Mouse (Mus musculus) layer of hippocampus, adult 2 months (tissue): ENCODE results near the gene Tpm4. TPM values are rescaled to one million over a fixed set of nuclear protein-coding genes. Genes with fewer than 3 reads are reported as not detected.
"Not testable (repeated sequence)": the region's sequence is repeated elsewhere in the genome, so short reads cannot be mapped to it uniquely, and the experiment has no call there.

Experiments
- DNase-seq, 2 experiments: peaks; one replicate each; pipeline ENCODE4 v3.0.0; 2022; ENCODE audit warnings: low spot score in 2 of 2
- H3K27ac ChIP-seq: fragments of 200-600 bp; 2 replicates; pipeline ENCODE4 v1.8.1; 2022
- H3K4me3 ChIP-seq: fragments of 200-600 bp; 2 replicates; pipeline ENCODE4 v1.8.1; 2022; ENCODE audit warnings: mild to moderate bottlenecking
- CTCF ChIP-seq: fragments of 200-600 bp; conservative IDR thresholded peaks from 2 replicates; pipeline ENCODE4 v1.8.1; 2022; ENCODE audit warnings: antibody characterized with exemption, mild to moderate bottlenecking, moderate library complexity
- long read RNA-seq, 2 experiments: library from polyadenylated mRNA; stranded (forward); transcript quantifications; one replicate each; pipeline ENCODE4 v2.0.0; 2021; ENCODE audit warnings: borderline mapping rate in 2 of 2
- total RNA-seq, 2 experiments: library from RNA; stranded (reverse); gene quantifications; 2 replicates each; pipeline ENCODE4 v1.2.3; 2021

Gene Tpm4
- 10 to 100 TPM; 25.2 to 25.4 TPM for total RNA-seq
- long read RNA-seq, experiment 1, transcript Tpm4-201 (8 exons, 2,128 nt) = major isoform, 31 of 34 reads
- long read RNA-seq, experiment 1, partial matches to known transcripts = 2 of 34 reads
- long read RNA-seq, experiment 1, other reads (novel, unspliced or antisense) = 1 of 34 reads
- long read RNA-seq, experiment 2, transcript Tpm4-201 (8 exons, 2,128 nt) = major isoform, 37 of 41 reads
- long read RNA-seq, experiment 2, partial matches to known transcripts = 0 of 41 reads
- long read RNA-seq, experiment 2, other reads (novel, unspliced or antisense) = 4 of 41 reads

DNA sequence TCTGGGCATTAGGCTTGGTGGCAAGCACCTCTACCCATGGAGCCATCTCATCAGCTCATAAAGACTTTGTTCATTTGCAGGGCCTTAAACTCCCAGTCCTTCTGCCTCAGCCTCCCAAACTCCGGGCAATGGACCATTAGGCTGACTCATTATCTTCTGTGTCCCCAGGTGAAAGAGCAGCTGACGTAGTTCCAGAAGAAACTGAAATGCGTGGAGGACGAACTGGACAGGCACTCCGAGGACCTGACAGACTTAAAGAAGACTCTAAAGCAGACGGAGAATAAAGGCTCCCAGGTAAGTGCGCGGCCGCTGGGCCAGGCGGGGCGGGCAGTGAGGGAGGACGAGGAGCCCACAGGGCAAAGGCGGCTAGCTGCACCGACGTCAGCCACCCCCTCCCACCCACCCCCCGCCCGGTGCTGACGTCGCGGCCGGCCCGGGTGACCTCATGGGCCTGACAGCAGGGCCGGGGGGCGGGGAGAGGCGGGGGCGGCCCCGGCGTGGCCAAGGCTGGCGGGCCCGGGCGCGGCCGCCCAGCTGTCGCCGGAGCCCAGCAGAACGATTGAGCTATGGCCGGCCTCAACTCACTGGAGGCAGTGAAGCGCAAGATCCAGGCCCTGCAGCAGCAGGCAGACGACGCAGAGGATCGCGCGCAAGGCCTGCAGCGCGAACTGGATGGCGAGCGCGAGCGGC, at the start of gene Tpm4:
Tpm4 (plus strand) TSS at position 220 of the 690 bp plus-strand sequence.
- peak within 1 kb of the TSS; percentile 85 for H3K4me3 ChIP-seq
- TF ChIP-seq CTCF = no peak
- DNase-seq = peak in 1 of 2 experiments; percentile 21
- H3K27ac ChIP-seq = peak within 1 kb of the TSS; percentile 75

DNA sequence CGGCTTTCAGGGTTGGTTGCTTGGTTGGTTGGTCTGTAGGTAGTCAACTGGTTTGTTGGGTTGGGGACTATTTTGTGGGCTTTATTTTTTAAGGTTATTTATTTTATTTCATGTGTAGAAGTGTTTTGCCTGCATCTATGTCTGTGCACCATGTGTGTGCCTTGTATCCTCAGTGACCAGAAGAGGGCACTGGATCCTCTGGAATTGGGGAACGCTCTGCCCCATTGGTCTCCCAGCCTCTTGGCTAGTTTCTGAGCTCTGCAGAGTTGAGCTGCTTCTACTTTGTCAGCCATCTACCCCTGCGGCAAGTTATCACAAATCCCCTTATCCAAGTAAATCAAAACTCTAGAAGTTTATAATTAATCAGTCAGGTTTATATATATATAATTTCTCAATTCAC, 47.2 kb upstream of the Tpm4 start:
- not testable (repeated sequence) for H3K4me3 ChIP-seq, H3K27ac ChIP-seq, DNase-seq

GRCm38 (mm10) chr8:72096721-72097120, 38.1 kb upstream of the Tpm4 start:
- DNase-seq, H3K4me3 ChIP-seq, H3K27ac ChIP-seq: not testable (repeated sequence)

DNA sequence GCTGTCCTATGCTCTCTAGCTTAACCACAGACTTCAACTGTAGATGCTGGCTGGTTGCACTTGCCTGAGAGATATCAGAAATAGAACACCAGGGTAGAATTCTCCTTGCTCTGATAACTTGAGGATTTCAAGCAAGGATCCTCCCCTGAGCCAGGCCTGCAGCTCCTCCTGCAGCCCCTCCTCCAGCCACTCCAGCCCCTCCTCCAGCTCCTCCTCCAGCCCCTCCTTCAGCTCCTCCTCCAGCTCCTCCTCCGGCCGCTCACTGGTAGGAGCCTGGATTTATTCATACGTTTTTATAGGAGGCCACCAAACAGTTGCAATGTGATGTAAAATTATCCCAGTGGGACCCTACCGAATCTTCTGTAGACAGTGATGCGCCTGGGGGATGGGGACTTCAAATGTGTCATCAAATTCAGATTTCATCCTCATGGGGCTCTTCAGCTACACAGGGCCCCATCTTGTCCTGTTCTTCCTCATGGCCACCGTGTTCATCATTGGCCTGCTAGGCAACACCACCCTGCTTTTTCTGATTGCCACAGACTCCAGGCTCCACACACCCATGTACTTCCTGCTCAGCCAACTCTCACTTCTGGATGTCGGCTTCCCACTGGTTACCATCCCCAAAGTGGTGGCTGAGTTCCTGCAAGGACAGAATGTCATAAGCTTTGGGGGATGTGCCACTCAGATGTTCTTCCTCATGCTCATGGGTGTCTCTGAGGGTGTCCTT, 35.2 kb upstream of the Tpm4 start:
- not testable (repeated sequence) for H3K4me3 ChIP-seq, H3K27ac ChIP-seq
- peak in 1 of 2 experiments; percentile 8 for DNase-seq

- TF ChIP-seq CTCF = peak; percentile 31
- no peak overlapping the region for H3K4me3 ChIP-seq
- DNase-seq = no peak
- no peak overlapping the region for H3K27ac ChIP-seq
These were observed 29.6 kb upstream of the Tpm4 start for GRCm38 (mm10) chr8:72105165-72105564.

- no peak within 1 kb of the TSS for H3K4me3 ChIP-seq
- no peak for DNase-seq
- TF ChIP-seq CTCF = no peak
These were observed 28.0 kb upstream of the Tpm4 start, which contains the start of gene Olfr374 for GRCm38 (mm10) chr8:72106740-72107139. TSS of gene Olfr374 (plus strand) at chr8:72107040.

GRCm38 (mm10) chr8:72110876-72111275, 23.9 kb upstream of the Tpm4 start:
- no peak for TF ChIP-seq CTCF
- no peak for DNase-seq
- H3K4me3 ChIP-seq = no peak overlapping the region
- no peak overlapping the region for H3K27ac ChIP-seq

More at GRCm38 (mm10) chr8:72106740-72107139, 28.0 kb upstream of the Tpm4 start, which contains the start of gene Olfr374:
- no peak within 1 kb of the TSS for H3K27ac ChIP-seq

GRCm38 (mm10) chr8:72112486-72112885, 22.3 kb upstream of the Tpm4 start:
- TF ChIP-seq CTCF = peak; percentile 41
- H3K27ac ChIP-seq = no peak overlapping the region
- DNase-seq = no peak
- H3K4me3 ChIP-seq = no peak overlapping the region

DNA sequence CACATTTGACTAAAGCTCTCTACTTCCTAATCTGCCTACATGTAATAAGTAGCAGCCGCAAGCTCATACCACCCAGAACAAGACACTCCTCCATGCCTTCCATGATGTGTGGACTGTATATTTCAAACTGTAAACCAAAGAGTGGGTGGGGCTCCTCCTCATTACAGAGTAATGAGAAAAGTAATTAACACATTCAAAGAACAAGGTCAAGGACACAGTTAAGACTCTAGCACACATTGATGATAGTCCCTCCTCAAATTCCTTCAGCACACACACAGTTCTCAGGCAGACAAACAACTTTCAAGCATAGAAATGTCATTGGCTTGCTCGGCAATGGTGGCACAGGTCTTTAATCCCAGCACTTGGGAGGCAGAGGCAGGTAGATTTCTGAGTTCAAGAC, 19.6 kb upstream of the Tpm4 start:
- DNase-seq = no peak
- no peak for TF ChIP-seq CTCF
- Histone ChIP-seq H3K4me3 (no peak overlapping the region), H3K27ac (no peak overlapping the region)

GRCm38 (mm10) chr8:72118616-72119015, 16.2 kb upstream of the Tpm4 start:
- TF ChIP-seq CTCF = no peak
- no peak overlapping the region for H3K4me3 ChIP-seq
- DNase-seq = no peak
- H3K27ac ChIP-seq = no peak overlapping the region

- not testable (repeated sequence) for DNase-seq, H3K27ac ChIP-seq, H3K4me3 ChIP-seq
These were observed 13.3 kb upstream of the Tpm4 start for GRCm38 (mm10) chr8:72121486-72121885.

DNA sequence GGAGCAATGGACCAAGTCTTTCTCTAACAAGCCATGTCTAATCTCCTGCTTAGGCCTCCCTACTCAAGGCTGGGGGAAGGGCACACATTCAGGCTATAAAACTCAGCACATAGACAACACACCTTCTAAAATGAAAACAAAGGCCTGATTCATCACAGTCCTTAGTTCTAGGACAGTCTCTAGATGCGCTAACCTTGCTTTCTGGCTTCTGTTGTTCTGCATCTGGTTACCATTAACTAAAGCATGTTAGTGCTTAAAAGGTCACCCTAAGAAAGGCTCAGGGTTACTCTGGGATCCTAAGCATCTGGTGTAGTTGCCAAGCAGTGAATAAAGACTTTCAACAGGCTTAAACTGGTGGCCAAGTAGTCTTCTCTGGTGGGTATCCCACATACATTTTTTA, 12.8 kb upstream of the Tpm4 start:
- Histone ChIP-seq H3K4me3 (no peak overlapping the region), H3K27ac (no peak overlapping the region)
- TF ChIP-seq CTCF = no peak
- DNase-seq = no peak

DNA sequence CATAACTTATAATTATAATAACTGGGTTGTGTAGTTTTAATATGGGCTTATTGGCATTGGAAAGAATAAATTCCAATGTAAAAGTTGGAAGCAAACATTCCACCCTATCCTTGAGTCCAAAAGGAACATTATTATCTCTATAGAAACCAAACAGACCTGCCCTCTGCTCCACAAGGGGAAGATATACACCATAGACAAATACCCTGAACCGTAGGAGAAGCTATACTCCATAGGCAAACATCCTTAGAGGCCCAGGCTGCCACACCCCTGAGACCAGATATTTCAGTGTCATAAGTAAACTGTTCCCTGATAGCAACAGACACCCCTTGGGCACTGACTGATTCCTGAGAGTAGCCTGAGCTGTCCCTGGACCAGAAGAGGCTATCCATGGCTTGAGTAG, 6.9 kb upstream of the Tpm4 start:
- TF ChIP-seq CTCF = no peak
- Histone ChIP-seq H3K27ac (no peak overlapping the region), H3K4me3 (no peak overlapping the region)
- DNase-seq = no peak
